Mouse (Mus musculus) lung, adult 2 months (tissue): ENCODE results near the gene Fpgs. TPM values are rescaled to one million over a fixed set of nuclear protein-coding genes. Genes with fewer than 3 reads are reported as not detected.
A peak's percentile ranks its signal among the peaks of the same experiment; 100 is the strongest.

Source experiments
- DNase-seq: peaks from one replicate; pipeline ENCODE4 v3.0.0; 2022
- H3K4me1 ChIP-seq: fragments of 200-500 bp; 2 replicates; pipeline ENCODE4 v1.6.1; 2011; ENCODE audit warnings: low read length; ENCODE audit not compliant: control insufficient read depth, insufficient read depth
- H3K4me3 ChIP-seq: fragments of 200-500 bp; replicated peaks from 2 replicates; pipeline ENCODE3; 2011; ENCODE audit warnings: low read depth, mild to moderate bottlenecking, control low read depth, low read length; ENCODE audit errors: extremely low read depth
- CTCF ChIP-seq: fragments of 200-500 bp; IDR thresholded peaks from 2 replicates; pipeline ENCODE4 v1.5.1; 2011; ENCODE audit warnings: mild to moderate bottlenecking, low read length, control low read depth; ENCODE audit not compliant: insufficient read depth
- POLR2A ChIP-seq: fragments of 200-500 bp; IDR thresholded peaks from 2 replicates; pipeline ENCODE4 v1.6.1; 2011; ENCODE audit warnings: low read depth, mild to moderate bottlenecking, control low read depth, low read length, borderline replicate concordance; ENCODE audit errors: extremely low read depth
- WGBS: fragments of 180-500 bp; shearing (Covaris S2); methylation state at CpG from one replicate; pipeline ENCODE4 v1.1.7; 2018; 5-methylcytosine and 5-hydroxymethylcytosine counted together
- polyA plus RNA-seq: library from polyadenylated mRNA; depleted of rRNA; stranded (reverse); fragments of >200 nt; gene quantifications from 2 replicates; pipeline ENCODE4 v1.2.3, GENCODE M21; 2012

The Fpgs gene
- polyA plus RNA-seq, 1 experiment: 42.1 TPM

GRCm38 (mm10) chr2:32727435-32727834 lies 23.5 kb upstream of the Fpgs start:
- TF ChIP-seq POLR2A: peak; percentile 99
- TF ChIP-seq CTCF: no peak

GRCm38 (mm10) chr2:32724832-32725790 lies 21.2 kb upstream of the Fpgs start:
- no peak for DNase-seq
- peaks cover 3% of the 10 kb centered on the region for H3K4me1 ChIP-seq
- WGBS: 49% methylated on average over 16 of the region's 16 CpGs
- no peak overlapping the region for H3K4me3 ChIP-seq
- TF ChIP-seq CTCF (no peak), POLR2A (no peak)

More at GRCm38 (mm10) chr2:32727435-32727834, 23.5 kb upstream of the Fpgs start:
- DNase-seq: peak; percentile 91
- 2% methylated on average over 16 of the region's 16 CpGs for WGBS
- Histone ChIP-seq H3K4me3 (peak overlapping the region; percentile 72), H3K4me1 (peaks cover 11% of the 10 kb centered on the region)

GRCm38 (mm10) chr2:32724149-32724548 lies 20.2 kb upstream of the Fpgs start:
- WGBS: 83% methylated on average over 4 of the region's 4 CpGs
- TF ChIP-seq POLR2A (no peak), CTCF (no peak)
- Histone ChIP-seq H3K4me1 (peaks cover 3% of the 10 kb centered on the region), H3K4me3 (no peak overlapping the region)
- DNase-seq: no peak

GRCm38 (mm10) chr2:32722581-32722980 lies 18.6 kb upstream of the Fpgs start:
- peaks cover 3% of the 10 kb centered on the region for H3K4me1 ChIP-seq
- 59% methylated on average over 3 of the region's 3 CpGs for whole genome bisulfite sequencing
- no peak overlapping the region for H3K4me3 ChIP-seq
- TF ChIP-seq POLR2A (no peak), CTCF (no peak)
- DNase-seq: no peak

- WGBS: 53% methylated on average over 6 of the region's 6 CpGs
- DNase-seq: no peak
- TF ChIP-seq POLR2A: no peak
- TF ChIP-seq CTCF: no peak
- peaks cover 1% of the 10 kb centered on the region for H3K4me1 ChIP-seq
- peak overlapping the region; percentile 4 for H3K4me3 ChIP-seq
Measured at GRCm38 (mm10) chr2:32722046-32722445, 18.1 kb upstream of the Fpgs start.

- TF ChIP-seq POLR2A: no peak
- TF ChIP-seq CTCF: no peak
- DNase-seq: no peak
- WGBS: 36% methylated on average over 8 of the region's 8 CpGs
- H3K4me3 ChIP-seq: peak within 1 kb of the TSS; percentile 58
- no peaks in the 10 kb centered on the region; the same call in 1 of the 2 replicates for H3K4me1 ChIP-seq
Measured at GRCm38 (mm10) chr2:32720681-32721229, 16.8 kb upstream of the Fpgs start, which contains the start of gene Sh2d3c. Gene Sh2d3c, plus strand, starts transcription at chr2:32721055.

- TF ChIP-seq POLR2A (no peak), CTCF (no peak)
- no peak for DNase-seq
- Histone ChIP-seq H3K4me1 (peaks cover 4% of the 10 kb centered on the region), H3K4me3 (no peak overlapping the region)
- WGBS: 80% methylated on average over 3 of the region's 3 CpGs
Measured at GRCm38 (mm10) chr2:32720053-32720452, 16.1 kb upstream of the Fpgs start.

GRCm38 (mm10) chr2:32718761-32719160 lies 14.8 kb upstream of the Fpgs start:
- Histone ChIP-seq H3K4me1 (peaks cover 17% of the 10 kb centered on the region), H3K4me3 (no peak overlapping the region)
- 70% methylated on average over 9 of the region's 9 CpGs for WGBS
- DNase-seq: no peak
- no peak for TF ChIP-seq POLR2A
- no peak for TF ChIP-seq CTCF

GRCm38 (mm10) chr2:32714987-32715425 lies 11.1 kb upstream of the Fpgs start:
- 18% methylated on average over 4 of the region's 4 CpGs for WGBS
- peak; percentile 11; the same call in 1 of the 2 replicates for TF ChIP-seq CTCF
- peak; percentile 27; the same call in 1 of the 2 replicates for TF ChIP-seq POLR2A
- peaks cover 27% of the 10 kb centered on the region for H3K4me1 ChIP-seq
- H3K4me3 ChIP-seq: no peak overlapping the region
- DNase-seq: peak; percentile 43
